Mouse (Mus musculus): Measurements from ENCODE around the gene Ropn1l. TPM values are rescaled to one million over a fixed set of nuclear protein-coding genes. Genes with fewer than 3 reads are reported as not detected.

The Ropn1l gene
- polyA plus RNA-seq, 1 experiment from 2014 or later = 4.3 TPM

DNA sequence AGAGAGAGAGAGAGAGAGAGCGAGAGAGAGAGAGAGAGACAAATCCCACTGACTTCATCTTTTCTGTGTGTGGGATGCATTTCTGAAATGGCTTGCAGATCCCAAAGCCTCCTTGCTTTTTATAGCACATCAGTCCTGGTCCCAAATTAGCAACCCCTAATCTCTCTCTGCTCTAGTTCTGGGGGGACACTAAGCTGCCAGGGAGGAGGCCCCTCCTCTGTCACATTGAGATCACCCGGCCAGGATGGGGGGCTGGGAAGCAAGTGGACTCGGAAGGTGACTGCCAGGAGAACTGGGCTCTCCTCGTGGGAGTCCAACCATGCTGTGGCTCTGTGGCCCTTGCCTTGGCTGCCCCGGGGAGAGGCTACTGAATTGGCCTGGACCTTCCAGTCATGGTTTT, 56.8 kb downstream of the Ropn1l start:
- Histone ChIP-seq H3K9me3 (no peaks in the 10 kb centered on the region), H3K27me3 (ENCODE audit: poor library complexity, severe bottlenecking) (no peaks in the 10 kb centered on the region), H3K4me3 (no peak overlapping the region), H3K27ac (no peak overlapping the region), H3K36me3 (replicated peaks) (no peaks in the 10 kb centered on the region), H3K4me1 (peaks cover 4% of the 10 kb centered on the region)
- no peak for DNase-seq (ENCODE audit: extremely low spot score, low spot score)
- WGBS = 80% methylated on average over 5 of the region's 5 CpGs

DNA sequence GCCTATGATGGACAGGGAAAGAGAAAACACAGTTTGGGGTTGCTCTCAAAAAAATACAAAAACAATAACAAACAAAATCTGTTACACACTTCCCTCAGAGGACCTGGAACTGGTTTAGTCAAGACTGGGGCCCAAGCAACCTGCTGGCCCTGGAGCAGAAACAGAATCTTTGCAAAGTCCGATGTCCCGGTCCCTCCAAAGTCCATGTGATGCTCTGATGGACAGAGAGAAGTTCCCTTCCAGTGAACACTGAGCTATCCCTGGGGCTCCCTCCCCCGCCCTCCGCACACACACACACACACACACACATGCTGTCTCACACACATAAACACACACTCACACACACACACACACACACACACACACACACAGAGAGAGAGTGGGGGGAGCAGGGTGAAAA, 57.6 kb downstream of the Ropn1l start:
- no peaks in the 10 kb centered on the region for H3K9me3 ChIP-seq
- no peak for DNase-seq (ENCODE audit: extremely low spot score, low spot score)
- no peaks in the 10 kb centered on the region for H3K4me1 ChIP-seq
- WGBS = 93% methylated on average over 4 of the region's 4 CpGs
- H3K27ac ChIP-seq = no peak overlapping the region
- no peaks in the 10 kb centered on the region for H3K27me3 ChIP-seq (ENCODE audit: poor library complexity, severe bottlenecking)
- no peaks in the 10 kb centered on the region for H3K36me3 ChIP-seq (replicated peaks)
- H3K4me3 ChIP-seq = no peak overlapping the region

DNA sequence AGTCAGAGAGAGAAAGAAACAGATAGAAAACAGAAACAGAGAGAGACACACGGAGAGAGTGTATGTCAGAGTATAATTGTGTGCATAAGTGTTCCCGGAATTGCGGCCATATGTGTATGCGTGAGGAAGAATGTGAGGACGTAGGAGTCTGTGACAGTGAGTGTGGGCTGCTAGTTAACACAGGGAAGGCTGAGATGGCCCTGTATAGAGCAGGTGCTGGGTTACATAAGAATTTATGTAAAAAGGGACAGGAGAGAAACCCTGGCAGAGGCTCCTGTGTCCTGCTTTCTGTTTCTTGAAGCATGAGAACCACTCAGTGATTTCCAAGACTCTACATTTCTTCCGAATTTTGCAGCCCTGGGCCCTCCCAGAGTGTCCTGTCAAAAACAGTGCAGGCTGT, 60.1 kb downstream of the Ropn1l start:
- no peak overlapping the region for H3K27ac ChIP-seq

DNA sequence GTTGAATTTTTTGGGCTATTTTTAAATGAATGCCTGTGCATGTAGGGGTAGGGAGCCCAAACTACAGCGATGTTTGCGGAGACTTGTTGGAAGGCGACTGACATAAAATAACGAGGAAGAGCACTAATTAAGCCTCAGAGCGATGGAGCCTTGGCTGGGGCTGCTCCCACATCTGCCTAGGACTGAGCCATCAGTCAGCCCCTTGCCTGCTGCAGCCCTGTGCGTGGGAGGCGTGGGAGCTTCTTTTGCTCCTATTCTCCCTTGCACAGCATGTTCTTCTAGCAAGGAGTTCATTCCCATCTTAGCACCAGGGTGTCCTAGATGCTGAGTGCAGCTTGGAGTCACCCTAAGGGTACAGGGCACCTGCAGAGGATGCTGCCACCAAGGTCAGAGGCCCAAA, 60.8 kb downstream of the Ropn1l start:
- Histone ChIP-seq H3K4me1 (no peaks in the 10 kb centered on the region), H3K36me3 (replicated peaks) (no peaks in the 10 kb centered on the region), H3K9me3 (no peaks in the 10 kb centered on the region; the same call in 1 of the 2 replicates), H3K27ac (no peak overlapping the region), H3K4me3 (no peak overlapping the region), H3K27me3 (ENCODE audit: poor library complexity, severe bottlenecking) (no peaks in the 10 kb centered on the region)
- 78% methylated on average over 7 of the region's 7 CpGs for WGBS
- DNase-seq (ENCODE audit: extremely low spot score, low spot score) = no peak

More for the DNA sequence above, 60.1 kb downstream of the Ropn1l start:
- no peaks in the 10 kb centered on the region for H3K36me3 ChIP-seq (replicated peaks)
- 86% methylated on average over 6 of the region's 6 CpGs for WGBS
- no peaks in the 10 kb centered on the region for H3K27me3 ChIP-seq (ENCODE audit: poor library complexity, severe bottlenecking)
- DNase-seq (ENCODE audit: extremely low spot score, low spot score) = no peak
- H3K4me1 ChIP-seq = no peaks in the 10 kb centered on the region
- H3K4me3 ChIP-seq = no peak overlapping the region
- H3K9me3 ChIP-seq = no peaks in the 10 kb centered on the region

DNA sequence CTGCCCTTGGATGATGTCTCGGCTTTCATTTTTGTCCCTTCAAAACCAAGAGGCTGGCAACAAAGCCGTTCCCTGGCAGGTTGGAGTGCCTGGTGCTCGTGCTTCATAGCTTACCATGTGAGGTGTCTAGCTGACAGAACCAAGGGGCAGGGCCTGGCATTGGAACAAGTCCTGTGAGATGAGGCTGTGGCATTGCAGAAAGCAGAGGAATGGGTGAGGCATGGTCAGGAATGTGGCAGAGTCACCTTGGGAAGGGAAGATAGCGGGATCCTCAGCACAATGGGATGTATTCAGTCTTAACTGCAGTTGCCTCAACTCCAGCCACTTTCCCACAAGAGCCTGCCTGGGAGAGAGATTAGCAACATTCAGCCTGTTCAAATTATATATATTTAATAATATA, 61.4 kb downstream of the Ropn1l start:
- no peak overlapping the region for H3K4me3 ChIP-seq
- H3K36me3 ChIP-seq (replicated peaks) = no peaks in the 10 kb centered on the region
- WGBS = 89% methylated on average over 4 of the region's 4 CpGs
- H3K27ac ChIP-seq = no peak overlapping the region
- no peaks in the 10 kb centered on the region for H3K4me1 ChIP-seq
- no peak for DNase-seq (ENCODE audit: extremely low spot score, low spot score)
- H3K27me3 ChIP-seq (ENCODE audit: poor library complexity, severe bottlenecking) = no peaks in the 10 kb centered on the region
- H3K9me3 ChIP-seq = peaks cover 5% of the 10 kb centered on the region; the same call in 1 of the 2 replicates

Other genes with a start within 250 kb of the Ropn1l start
- 29.0 and 31.9 TPM in 2 replicates for gene Dap, start 229.4 kb downstream of the Ropn1l start, polyA plus RNA-seq (2016; fragmentation: Nextera tagmentation; extraction: Ambion mirVana)
- gene Ankrd33b, start 86.0 kb downstream of the Ropn1l start, polyA plus RNA-seq (2016; fragmentation: Nextera tagmentation; extraction: Ambion mirVana) = 0.30 and 0.50 TPM in 2 replicates
- gene March6, start 77.3 kb upstream of the Ropn1l start, polyA plus RNA-seq (2016; fragmentation: Nextera tagmentation; extraction: Ambion mirVana) = 44.0 and 44.9 TPM in 2 replicates
- gene Cmbl, start 111.7 kb upstream of the Ropn1l start, polyA plus RNA-seq (2016; fragmentation: Nextera tagmentation; extraction: Ambion mirVana) = 1.9 and 2.1 TPM in 2 replicates
- 803 and 810 TPM in 2 replicates for gene Cct5, start 148.1 kb upstream of the Ropn1l start, polyA plus RNA-seq (2016; fragmentation: Nextera tagmentation; extraction: Ambion mirVana)
- 15.8 and 16.6 TPM in 2 replicates for gene Fam173b, start 148.1 kb upstream of the Ropn1l start, polyA plus RNA-seq (2016; fragmentation: Nextera tagmentation; extraction: Ambion mirVana)